Mouse (Mus musculus): ENCODE results near the gene Gon7. TPM values are rescaled to one million over a fixed set of nuclear protein-coding genes. Genes with fewer than 3 reads are reported as not detected.
A peak's percentile ranks its signal among the peaks of the same experiment; 100 is the strongest.

Gene Gon7
- polyA plus RNA-seq, 1 experiment from 2014 or later: 36.8 TPM

- H3K27me3 ChIP-seq (replicated peaks; ENCODE audit: control insufficient read depth, insufficient read depth, low read length): no peaks in the 10 kb centered on the region
- DNase-seq (ENCODE audit: low spot score) (no peak), ATAC-seq (replicated peaks; ENCODE audit: low FRiP score) (no peak)
- H3K36me3 ChIP-seq (ENCODE audit: control insufficient read depth, insufficient read depth, low read length): peaks cover 32% of the 10 kb centered on the region
- H3K4me2 ChIP-seq: no peak overlapping the region
- no peaks in the 10 kb centered on the region for H3K9me3 ChIP-seq (ENCODE audit: control insufficient read depth, low read length)
- WGBS: 92% methylated on average over 14 of the region's 14 CpGs
- no peak overlapping the region for H3K4me3 ChIP-seq (ENCODE audit: low read depth, low read length)
- H3K9ac ChIP-seq (ENCODE audit: low read depth, low read length): no peak overlapping the region
- no peaks in the 10 kb centered on the region for H3K4me1 ChIP-seq (replicated peaks; ENCODE audit: control insufficient read depth, insufficient read depth, low read length)
- no peak overlapping the region for H3K27ac ChIP-seq (ENCODE audit: low read depth, low read length)
Measured at GRCm38 (mm10) chr12:102776035-102776434, 18.4 kb upstream of the Gon7 start.

- Histone ChIP-seq H3K9ac (ENCODE audit: low read depth, low read length) (no peak overlapping the region), H3K27me3 (replicated peaks; ENCODE audit: control insufficient read depth, insufficient read depth, low read length) (no peaks in the 10 kb centered on the region), H3K9me3 (ENCODE audit: control insufficient read depth, low read length) (no peaks in the 10 kb centered on the region), H3K36me3 (ENCODE audit: control insufficient read depth, insufficient read depth, low read length) (peaks cover 55% of the 10 kb centered on the region), H3K4me1 (replicated peaks; ENCODE audit: control insufficient read depth, insufficient read depth, low read length) (no peaks in the 10 kb centered on the region), H3K4me2 (no peak overlapping the region), H3K4me3 (ENCODE audit: low read depth, low read length) (no peak overlapping the region), H3K27ac (ENCODE audit: low read depth, low read length) (no peak overlapping the region)
- no peak for ATAC-seq (replicated peaks; ENCODE audit: low FRiP score)
- DNase-seq (ENCODE audit: low spot score): no peak
- 94% methylated on average over 5 of the region's 5 CpGs for WGBS
Measured at GRCm38 (mm10) chr12:102772676-102773075, 15.1 kb upstream of the Gon7 start.

- 94% methylated on average over 8 of the region's 8 CpGs for WGBS
- Histone ChIP-seq H3K36me3 (ENCODE audit: control insufficient read depth, insufficient read depth, low read length) (peaks cover 54% of the 10 kb centered on the region), H3K4me1 (replicated peaks; ENCODE audit: control insufficient read depth, insufficient read depth, low read length) (no peaks in the 10 kb centered on the region), H3K27ac (ENCODE audit: low read depth, low read length) (no peak overlapping the region), H3K9me3 (ENCODE audit: control insufficient read depth, low read length) (no peaks in the 10 kb centered on the region), H3K27me3 (replicated peaks; ENCODE audit: control insufficient read depth, insufficient read depth, low read length) (no peaks in the 10 kb centered on the region), H3K9ac (ENCODE audit: low read depth, low read length) (no peak overlapping the region), H3K4me2 (no peak overlapping the region), H3K4me3 (ENCODE audit: low read depth, low read length) (no peak overlapping the region)
- ATAC-seq (replicated peaks; ENCODE audit: low FRiP score) (no peak), DNase-seq (ENCODE audit: low spot score) (no peak)
Measured at GRCm38 (mm10) chr12:102771601-102772000, 14.0 kb upstream of the Gon7 start.

GRCm38 (mm10) chr12:102769000-102769399 is 11.4 kb upstream of the Gon7 start:
- no peak overlapping the region for H3K4me3 ChIP-seq (ENCODE audit: low read depth, low read length)
- no peaks in the 10 kb centered on the region for H3K4me1 ChIP-seq (replicated peaks; ENCODE audit: control insufficient read depth, insufficient read depth, low read length)
- ATAC-seq (replicated peaks; ENCODE audit: low FRiP score) (no peak), DNase-seq (ENCODE audit: low spot score) (no peak)
- H3K27me3 ChIP-seq (replicated peaks; ENCODE audit: control insufficient read depth, insufficient read depth, low read length): no peaks in the 10 kb centered on the region
- H3K27ac ChIP-seq (ENCODE audit: low read depth, low read length): no peak overlapping the region
- no peak overlapping the region for H3K9ac ChIP-seq (ENCODE audit: low read depth, low read length)
- WGBS: 92% methylated on average over 4 of the region's 4 CpGs
- no peak overlapping the region for H3K4me2 ChIP-seq
- H3K9me3 ChIP-seq (ENCODE audit: control insufficient read depth, low read length): no peaks in the 10 kb centered on the region
- H3K36me3 ChIP-seq (ENCODE audit: control insufficient read depth, insufficient read depth, low read length): peaks cover 49% of the 10 kb centered on the region

GRCm38 (mm10) chr12:102763696-102764095 is 6.1 kb upstream of the Gon7 start:
- 0 out of 2 replicates have a peak, but pooled peaks cover 2% of the 10 kb centered on the region for H3K4me1 ChIP-seq (replicated peaks; ENCODE audit: control insufficient read depth, insufficient read depth, low read length)
- H3K4me3 ChIP-seq (ENCODE audit: low read depth, low read length): no peak overlapping the region
- H3K9ac ChIP-seq (ENCODE audit: low read depth, low read length): no peak overlapping the region
- H3K27ac ChIP-seq (ENCODE audit: low read depth, low read length): no peak overlapping the region
- DNase-seq (ENCODE audit: low spot score): no peak
- no peak overlapping the region for H3K4me2 ChIP-seq
- H3K9me3 ChIP-seq (ENCODE audit: control insufficient read depth, low read length): no peaks in the 10 kb centered on the region
- H3K36me3 ChIP-seq (ENCODE audit: control insufficient read depth, insufficient read depth, low read length): peaks cover 18% of the 10 kb centered on the region
- ATAC-seq (replicated peaks; ENCODE audit: low FRiP score): no peak
- no peaks in the 10 kb centered on the region for H3K27me3 ChIP-seq (replicated peaks; ENCODE audit: control insufficient read depth, insufficient read depth, low read length)

- Histone ChIP-seq H3K27me3 (replicated peaks; ENCODE audit: control insufficient read depth, insufficient read depth, low read length) (no peaks in the 10 kb centered on the region), H3K9ac (ENCODE audit: low read depth, low read length) (no peak overlapping the region), H3K9me3 (ENCODE audit: control insufficient read depth, low read length) (no peaks in the 10 kb centered on the region), H3K4me3 (ENCODE audit: low read depth, low read length) (no peak overlapping the region), H3K4me1 (replicated peaks; ENCODE audit: control insufficient read depth, insufficient read depth, low read length) (peaks cover 2% of the 10 kb centered on the region; the same call in 1 of the 2 replicates), H3K36me3 (ENCODE audit: control insufficient read depth, insufficient read depth, low read length) (peaks cover 9% of the 10 kb centered on the region), H3K27ac (ENCODE audit: low read depth, low read length) (no peak overlapping the region), H3K4me2 (no peak overlapping the region)
- 91% methylated on average over 3 of the region's 3 CpGs for WGBS
- ATAC-seq (replicated peaks; ENCODE audit: low FRiP score) (no peak), DNase-seq (ENCODE audit: low spot score) (no peak)
Measured at GRCm38 (mm10) chr12:102761668-102762067, 4.1 kb upstream of the Gon7 start.

GRCm38 (mm10) chr12:102758936-102759335 is 1.3 kb upstream of the Gon7 start:
- ATAC-seq (replicated peaks; ENCODE audit: low FRiP score) (no peak), DNase-seq (ENCODE audit: low spot score) (no peak)
- Histone ChIP-seq H3K4me2 (peak overlapping the region; percentile 82), H3K9ac (ENCODE audit: low read depth, low read length) (peak overlapping the region; percentile 88), H3K4me1 (replicated peaks; ENCODE audit: control insufficient read depth, insufficient read depth, low read length) (peaks cover 2% of the 10 kb centered on the region; the same call in 1 of the 2 replicates), H3K36me3 (ENCODE audit: control insufficient read depth, insufficient read depth, low read length) (peaks cover 3% of the 10 kb centered on the region; the same call in 1 of the 2 replicates), H3K27ac (ENCODE audit: low read depth, low read length) (no peak overlapping the region; the same call in 1 of the 2 replicates), H3K27me3 (replicated peaks; ENCODE audit: control insufficient read depth, insufficient read depth, low read length) (no peaks in the 10 kb centered on the region), H3K9me3 (ENCODE audit: control insufficient read depth, low read length) (no peaks in the 10 kb centered on the region), H3K4me3 (ENCODE audit: low read depth, low read length) (peak overlapping the region; percentile 84)
- 13% methylated on average over 5 of the region's 5 CpGs for WGBS

- Histone ChIP-seq H3K4me3 (ENCODE audit: low read depth, low read length) (peak within 1 kb of the TSS; percentile 84), H3K4me1 (replicated peaks; ENCODE audit: control insufficient read depth, insufficient read depth, low read length) (peaks cover 2% of the 10 kb centered on the region; the same call in 1 of the 2 replicates), H3K27me3 (replicated peaks; ENCODE audit: control insufficient read depth, insufficient read depth, low read length) (no peaks in the 10 kb centered on the region), H3K4me2 (peak within 1 kb of the TSS; percentile 82), H3K36me3 (ENCODE audit: control insufficient read depth, insufficient read depth, low read length) (no peaks in the 10 kb centered on the region; the same call in 1 of the 2 replicates), H3K9ac (ENCODE audit: low read depth, low read length) (peak within 1 kb of the TSS; percentile 88), H3K27ac (ENCODE audit: low read depth, low read length) (peak within 1 kb of the TSS; percentile 79), H3K9me3 (ENCODE audit: control insufficient read depth, low read length) (no peaks in the 10 kb centered on the region)
- ATAC-seq (replicated peaks; ENCODE audit: low FRiP score) (no peak), DNase-seq (ENCODE audit: low spot score) (no peak)
- 1% methylated on average over 10 of the region's 10 CpGs for whole genome bisulfite sequencing
Measured at GRCm38 (mm10) chr12:102758403-102758756, 777 bp upstream of the Gon7 start, which contains the start of gene Gm20604. TSS of gene Gm20604 (minus strand) at chr12:102758672.

- peak overlapping the region; percentile 84 for H3K4me3 ChIP-seq (ENCODE audit: low read depth, low read length)
- DNase-seq (ENCODE audit: low spot score) (peak; percentile 40), ATAC-seq (replicated peaks; ENCODE audit: low FRiP score) (peak; percentile 81)
- H3K36me3 ChIP-seq (ENCODE audit: control insufficient read depth, insufficient read depth, low read length): no peaks in the 10 kb centered on the region; the same call in 1 of the 2 replicates
- 1% methylated on average over 46 of the region's 46 CpGs for whole genome bisulfite sequencing
- peak overlapping the region; percentile 74 for H3K4me2 ChIP-seq
- no peaks in the 10 kb centered on the region for H3K27me3 ChIP-seq (replicated peaks; ENCODE audit: control insufficient read depth, insufficient read depth, low read length)
- no peaks in the 10 kb centered on the region for H3K9me3 ChIP-seq (ENCODE audit: control insufficient read depth, low read length)
- peaks cover 2% of the 10 kb centered on the region; the same call in 1 of the 2 replicates for H3K4me1 ChIP-seq (replicated peaks; ENCODE audit: control insufficient read depth, insufficient read depth, low read length)
- H3K9ac ChIP-seq (ENCODE audit: low read depth, low read length): peak overlapping the region; percentile 66
- peak overlapping the region; percentile 64 for H3K27ac ChIP-seq (ENCODE audit: low read depth, low read length)
Measured at GRCm38 (mm10) chr12:102757055-102757688, 431 bp downstream of the Gon7 start.

All from liver, embryonic 11.5 days (tissue).